Mouse (Mus musculus) layer of hippocampus, adult 2 months (tissue): ENCODE results near the gene Dgkh. TPM values are rescaled to one million over a fixed set of nuclear protein-coding genes. Genes with fewer than 3 reads are reported as not detected.

Experiments
- DNase-seq, 2 experiments: peaks; one replicate each; pipeline ENCODE4 v3.0.0; 2022; ENCODE audit warnings: low spot score in 2 of 2
- H3K27ac ChIP-seq: fragments of 200-600 bp; 2 replicates; pipeline ENCODE4 v1.8.1; 2022
- H3K4me3 ChIP-seq: fragments of 200-600 bp; 2 replicates; pipeline ENCODE4 v1.8.1; 2022; ENCODE audit warnings: mild to moderate bottlenecking
- CTCF ChIP-seq: fragments of 200-600 bp; conservative IDR thresholded peaks from 2 replicates; pipeline ENCODE4 v1.8.1; 2022; ENCODE audit warnings: antibody characterized with exemption, mild to moderate bottlenecking, moderate library complexity
- total RNA-seq, 2 experiments: library from RNA; stranded (reverse); gene quantifications; 2 replicates each; pipeline ENCODE4 v1.2.3; 2021

The Dgkh gene
- total RNA-seq, 2 experiments from 2014 or later, result 110 to 123 TPM

- peak in 1 of 2 experiments; percentile 38 for DNase-seq
- peak overlapping the region; percentile 80 for H3K27ac ChIP-seq
- H3K4me3 ChIP-seq, result no peak overlapping the region
- TF ChIP-seq CTCF, result no peak
Observed at GRCm38 (mm10) chr14:78703989-78704388, 28.6 kb downstream of the Dgkh start.

DNA sequence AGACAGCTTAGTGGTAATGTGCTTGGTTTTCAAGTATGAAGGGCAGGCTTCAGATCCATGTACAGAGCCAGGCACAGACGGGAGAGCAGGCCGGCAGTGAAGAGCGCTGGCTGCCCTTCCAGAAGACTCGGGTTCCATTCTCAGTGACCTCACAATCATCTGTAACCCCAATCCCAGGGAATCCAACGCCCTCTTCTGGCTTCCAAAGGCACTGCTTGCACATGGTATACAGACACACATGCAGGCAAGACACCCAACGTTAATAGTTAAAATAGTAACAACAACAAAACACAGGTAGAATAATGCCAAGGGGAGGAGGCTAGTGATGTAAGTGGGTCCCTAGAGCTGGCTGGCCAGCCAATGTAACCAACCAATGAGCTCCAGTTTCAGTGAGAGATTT, 29.2 kb downstream of the Dgkh start:
- no peak for DNase-seq
- Histone ChIP-seq H3K4me3 (no peak overlapping the region), H3K27ac (peak overlapping the region; percentile 80)
- TF ChIP-seq CTCF, result peak; percentile 44; the same call in 1 of the 2 replicates

GRCm38 (mm10) chr14:78702048-78702447, 30.5 kb downstream of the Dgkh start:
- Histone ChIP-seq H3K4me3 (no peak overlapping the region), H3K27ac (peak overlapping the region; percentile 80; the same call in 1 of the 2 replicates)
- DNase-seq, result no peak
- no peak for TF ChIP-seq CTCF

DNA sequence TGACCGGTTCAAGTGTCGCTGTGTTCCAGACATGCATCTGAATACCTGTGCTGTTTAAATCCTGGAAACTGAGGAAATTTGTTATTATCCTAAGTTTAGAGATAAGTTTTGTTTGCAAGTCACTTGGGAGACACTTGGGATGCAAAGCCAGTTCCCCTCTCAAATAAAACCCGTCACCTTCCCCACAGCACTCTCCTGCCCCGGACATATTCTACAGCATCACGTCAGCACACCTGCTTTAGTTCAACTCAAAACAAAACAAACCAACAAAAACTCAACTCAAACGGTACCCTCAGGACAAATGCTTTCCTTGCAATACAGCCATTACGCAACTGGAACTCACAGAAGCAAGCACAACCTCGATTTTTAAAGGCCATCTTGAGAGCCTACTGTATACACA, 31.1 kb downstream of the Dgkh start:
- Histone ChIP-seq H3K4me3 (no peak overlapping the region), H3K27ac (peak overlapping the region; percentile 80)
- DNase-seq, result no peak
- TF ChIP-seq CTCF, result no peak

DNA sequence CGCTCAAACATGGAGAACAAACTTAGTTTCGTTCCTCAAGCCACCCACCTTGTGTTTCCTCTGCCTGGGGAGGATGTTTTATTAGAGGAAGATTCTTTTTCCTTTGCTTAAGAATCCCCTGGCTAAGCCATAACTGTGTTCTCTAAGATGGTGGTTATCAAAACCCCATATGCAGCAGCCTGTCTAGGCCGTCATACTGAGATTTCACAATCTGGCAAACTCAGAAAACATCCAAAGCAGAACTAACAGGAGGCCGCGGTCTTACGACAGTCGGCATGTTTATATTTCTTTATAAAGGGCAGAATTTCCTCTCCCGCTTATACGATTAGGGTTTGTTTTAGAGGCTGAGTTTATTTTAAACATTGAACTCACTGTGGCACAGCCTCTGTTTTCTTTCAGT, 31.5 kb downstream of the Dgkh start:
- TF ChIP-seq CTCF, result no peak
- H3K27ac ChIP-seq, result peak overlapping the region; percentile 80
- H3K4me3 ChIP-seq, result no peak overlapping the region; the same call in 1 of the 2 replicates
- DNase-seq, result no peak

DNA sequence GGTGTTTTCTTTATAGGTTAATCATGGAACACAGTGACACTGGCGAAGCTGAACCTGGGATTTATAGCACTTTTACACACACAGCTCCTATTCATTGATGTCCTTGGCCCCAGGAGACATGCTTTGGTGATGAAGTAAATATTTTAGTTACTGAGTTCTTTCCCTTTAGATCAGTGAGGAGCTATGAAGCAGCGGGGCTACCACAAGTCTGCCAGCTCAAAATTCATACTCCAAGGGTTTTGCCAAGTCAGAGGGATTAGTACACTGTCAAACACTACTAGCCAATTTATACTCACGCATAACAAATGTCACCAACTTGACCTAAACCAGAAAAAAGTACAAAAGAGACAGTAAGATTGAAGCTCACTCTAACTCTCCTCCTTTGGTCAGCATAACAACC, 32.9 kb downstream of the Dgkh start:
- peak overlapping the region; percentile 15 for H3K4me3 ChIP-seq
- no peak for TF ChIP-seq CTCF
- no peak for DNase-seq
- peak overlapping the region; percentile 80 for H3K27ac ChIP-seq

DNA sequence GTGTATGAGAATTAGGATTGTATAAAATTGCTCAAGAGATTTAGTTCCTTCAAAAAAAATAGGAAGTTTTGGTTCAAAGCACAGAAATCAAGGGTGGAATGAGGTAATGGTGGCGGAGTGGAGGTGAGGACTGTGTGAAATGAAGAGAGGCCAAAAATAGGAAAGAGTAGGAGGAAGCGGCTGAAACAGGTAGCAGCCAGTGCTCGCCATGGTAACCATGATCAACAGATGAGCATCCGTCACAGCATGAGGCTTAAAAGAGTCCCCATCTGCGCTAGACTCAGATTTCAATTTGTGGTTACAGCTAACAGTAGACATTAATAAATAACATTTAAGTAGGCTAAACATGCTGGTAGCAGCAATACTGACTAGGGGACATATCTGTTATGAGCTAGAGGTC, 33.4 kb downstream of the Dgkh start:
- TF ChIP-seq CTCF, result no peak
- H3K27ac ChIP-seq, result peak overlapping the region; percentile 80
- no peak overlapping the region for H3K4me3 ChIP-seq
- DNase-seq, result peak; percentile 35 to 75

DNA sequence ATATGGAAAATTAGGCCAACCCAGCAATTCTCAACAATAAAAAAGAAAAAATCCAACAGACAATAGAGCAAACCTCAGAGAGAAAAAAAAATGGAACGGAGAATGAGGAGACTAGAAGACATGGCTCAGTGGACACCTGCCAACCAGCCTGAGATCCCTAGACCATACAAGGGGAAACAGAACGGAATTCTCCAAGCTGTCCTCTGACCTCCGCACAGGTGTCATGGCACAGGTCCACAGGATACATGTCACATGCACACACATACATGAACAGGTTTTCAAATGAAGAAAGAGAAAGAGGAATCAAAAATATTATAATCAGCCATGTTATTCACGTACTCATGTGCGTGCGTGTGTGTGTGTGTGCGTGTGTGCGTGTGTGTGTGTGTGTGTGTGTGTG, 38.5 kb downstream of the Dgkh start:
- no peak overlapping the region for H3K4me3 ChIP-seq
- no peak for DNase-seq
- no peak overlapping the region for H3K27ac ChIP-seq
- TF ChIP-seq CTCF, result no peak

- no peak for DNase-seq
- H3K27ac ChIP-seq, result peak overlapping the region; percentile 21; the same call in 1 of the 2 replicates
- TF ChIP-seq CTCF, result no peak
- no peak overlapping the region for H3K4me3 ChIP-seq
Observed at GRCm38 (mm10) chr14:78692602-78693001, 40.0 kb downstream of the Dgkh start.

- DNase-seq, result no peak
- H3K27ac ChIP-seq, result peak overlapping the region; percentile 21; the same call in 1 of the 2 replicates
- H3K4me3 ChIP-seq, result no peak overlapping the region
- TF ChIP-seq CTCF, result no peak
Observed at GRCm38 (mm10) chr14:78691926-78692487, 40.6 kb downstream of the Dgkh start.

GRCm38 (mm10) chr14:78690883-78691282, 41.7 kb downstream of the Dgkh start:
- no peak for DNase-seq
- no peak for TF ChIP-seq CTCF
- no peak overlapping the region for H3K4me3 ChIP-seq
- no peak overlapping the region for H3K27ac ChIP-seq

GRCm38 (mm10) chr14:78690387-78690786, 42.2 kb downstream of the Dgkh start:
- no peak for TF ChIP-seq CTCF
- Histone ChIP-seq H3K27ac (no peak overlapping the region), H3K4me3 (no peak overlapping the region)
- DNase-seq, result no peak

GRCm38 (mm10) chr14:78689950-78690349, 42.6 kb downstream of the Dgkh start:
- TF ChIP-seq CTCF, result no peak
- no peak for DNase-seq
- Histone ChIP-seq H3K27ac (no peak overlapping the region), H3K4me3 (no peak overlapping the region)

GRCm38 (mm10) chr14:78687716-78688115, 44.9 kb downstream of the Dgkh start:
- no peak overlapping the region for H3K4me3 ChIP-seq
- TF ChIP-seq CTCF, result no peak
- DNase-seq, result no peak
- peak overlapping the region; percentile 10; the same call in 1 of the 2 replicates for H3K27ac ChIP-seq
